Mouse (Mus musculus): ENCODE results near the gene Dync1li2. TPM values are rescaled to one million over a fixed set of nuclear protein-coding genes. Genes with fewer than 3 reads are reported as not detected.

The Dync1li2 gene
- polyA plus RNA-seq, 2 experiments from 2014 or later = 18.7 to 26.7 TPM

- no peak for ATAC-seq
Measured at GRCm38 (mm10) chr8:104380269-104380668, 62.6 kb downstream of the Dync1li2 start.

GRCm38 (mm10) chr8:104379301-104379836 lies 63.5 kb downstream of the Dync1li2 start:
- ATAC-seq = no peak

- ATAC-seq = no peak
Measured at GRCm38 (mm10) chr8:104376669-104377068, 66.2 kb downstream of the Dync1li2 start.

GRCm38 (mm10) chr8:104375959-104376358 lies 66.9 kb downstream of the Dync1li2 start:
- ATAC-seq = no peak

- no peak for ATAC-seq
Measured at GRCm38 (mm10) chr8:104374864-104375846, 67.7 kb downstream of the Dync1li2 start.

- ATAC-seq = no peak
Measured at GRCm38 (mm10) chr8:104374269-104374668, 68.6 kb downstream of the Dync1li2 start.

GRCm38 (mm10) chr8:104373779-104374178 lies 69.1 kb downstream of the Dync1li2 start:
- ATAC-seq = no peak

- no peak for ATAC-seq
Measured at GRCm38 (mm10) chr8:104371121-104371520, 71.7 kb downstream of the Dync1li2 start.

GRCm38 (mm10) chr8:104370071-104370470 lies 72.8 kb downstream of the Dync1li2 start:
- ATAC-seq = no peak

GRCm38 (mm10) chr8:104369591-104369990 lies 73.3 kb downstream of the Dync1li2 start:
- ATAC-seq = no peak

Other genes starting within 250 kb of the Dync1li2 start
- 10 to 100 TPM; 39.5 to 41.6 TPM for gene Tk2, start 194.5 kb downstream of the Dync1li2 start, polyA plus RNA-seq (2017; shearing (Covaris generic))
- 100 to 1,000 TPM in 1 of 2 experiments, 10 to 100 TPM in 1; 92.7 to 102 TPM for gene Cklf, start 192.2 kb downstream of the Dync1li2 start, polyA plus RNA-seq (2017; shearing (Covaris generic))
- not detected for gene Cmtm2a, start 149.9 kb downstream of the Dync1li2 start, polyA plus RNA-seq (2017; shearing (Covaris generic))
- gene Gm45711, start 133.0 kb downstream of the Dync1li2 start, polyA plus RNA-seq (2017; shearing (Covaris generic)) = not detected
- not detected for gene Cmtm1, start 132.9 kb downstream of the Dync1li2 start, polyA plus RNA-seq (2017; shearing (Covaris generic))
- gene Gm11020, start 121.5 kb downstream of the Dync1li2 start, polyA plus RNA-seq (2017; shearing (Covaris generic)) = not detected
- not detected for gene Cmtm2b, start 120.8 kb downstream of the Dync1li2 start, polyA plus RNA-seq (2017; shearing (Covaris generic))
- gene Cmtm3, start 103.6 kb downstream of the Dync1li2 start, polyA plus RNA-seq (2017; shearing (Covaris generic)) = 10 to 100 TPM; 17.1 to 22.7 TPM
- under 1 TPM; 0.40 TPM for gene Cmtm4, start 47.2 kb downstream of the Dync1li2 start, polyA plus RNA-seq (2017; shearing (Covaris generic))
- under 1 TPM in 1 of 2 experiments, not detected in 1; 0.16 TPM for gene Terb1, start 66.9 kb upstream of the Dync1li2 start, polyA plus RNA-seq (2017; shearing (Covaris generic))
- gene Nae1, start 91.6 kb upstream of the Dync1li2 start, polyA plus RNA-seq (2017; shearing (Covaris generic)) = 10 to 100 TPM; 87.9 to 93.4 TPM
- 1 to 10 TPM; 3.0 to 4.4 TPM for gene Car7, start 91.6 kb upstream of the Dync1li2 start, polyA plus RNA-seq (2017; shearing (Covaris generic))
- 10 to 100 TPM; 17.1 to 18.9 TPM for gene Pdp2, start 148.4 kb upstream of the Dync1li2 start, polyA plus RNA-seq (2017; shearing (Covaris generic))
- not detected for gene Cdh16, start 181.3 kb upstream of the Dync1li2 start, polyA plus RNA-seq (2017; shearing (Covaris generic))
- 10 to 100 TPM; 11.4 to 16.2 TPM for gene Rrad, start 188.3 kb upstream of the Dync1li2 start, polyA plus RNA-seq (2017; shearing (Covaris generic))
- gene Ciao2b, start 198.9 kb upstream of the Dync1li2 start, polyA plus RNA-seq (2017; shearing (Covaris generic)) = 100 to 1,000 TPM; 102 to 109 TPM